Mouse (Mus musculus) mouse embryonic stem cell (cell line): ENCODE results near the gene Cyp2c29.
"Not testable (repeated sequence)": the region's sequence is repeated elsewhere in the genome, so short reads cannot be mapped to it uniquely, and the experiment has no call there.

Experiments
- in situ Hi-C, 2 experiments: fragments of 300-500 bp; cut with MboI; formaldehyde crosslinking; loops; 1 replicate in 1 of 2; 3 replicates in 1 of 2; pipeline ENCODE4 v1.14.3; 2019 to 2020; ENCODE audit warnings: low sequenced_read_pairs in 2 of 2, low pct_unique_long_range_greater_than_20kb in 1 of 2, mixed read lengths in 1 of 2; ENCODE audit not compliant: unreplicated experiment in 1 of 2

The Cyp2c29 gene

DNA sequence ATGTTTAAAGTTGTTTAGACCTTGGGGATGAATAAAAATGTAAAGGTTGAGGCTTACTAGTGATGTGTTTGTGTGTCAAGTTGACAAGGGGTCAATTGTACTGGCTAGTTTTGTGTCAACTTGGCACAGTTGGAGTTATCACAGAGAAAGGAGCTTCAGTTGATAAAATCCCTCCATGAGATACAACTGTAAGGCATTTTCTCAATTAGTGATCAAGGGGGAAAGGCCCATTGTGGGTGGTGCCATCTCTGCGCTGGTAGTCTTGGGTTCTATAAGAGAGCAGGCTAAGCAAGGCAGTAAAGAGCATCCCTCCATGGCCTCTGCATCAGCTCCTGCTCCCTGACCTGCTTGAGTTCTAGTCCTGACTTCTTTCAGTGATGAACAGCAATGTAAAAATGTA lies at the start of gene Cyp2c29:
Gene Cyp2c29, plus strand, starts transcription at position 301 of the 400 bp plus-strand sequence.
- in situ Hi-C loops, result not testable (repeated sequence)

DNA sequence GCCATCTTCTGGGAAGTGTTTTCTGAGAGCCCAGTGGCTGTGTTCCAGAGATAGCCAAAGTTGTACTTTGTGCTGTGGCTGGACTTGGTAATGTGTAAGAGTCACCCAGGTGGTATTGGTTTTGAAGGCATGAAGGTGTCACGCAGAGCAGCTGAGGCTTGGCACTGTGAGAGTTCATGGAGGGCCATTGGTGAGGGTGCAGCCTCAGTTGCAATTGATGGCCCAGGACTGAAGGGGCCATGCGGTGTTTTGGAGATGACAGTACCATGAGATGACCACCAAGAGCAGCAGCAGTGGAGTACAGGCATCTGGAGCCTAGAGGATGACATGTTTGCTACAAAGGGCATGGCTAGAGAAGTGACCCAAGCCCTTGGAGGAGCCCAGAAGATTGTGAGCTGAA lies 2.2 kb upstream of the Cyp2c29 start:
- in situ Hi-C loops, result not testable (repeated sequence)

DNA sequence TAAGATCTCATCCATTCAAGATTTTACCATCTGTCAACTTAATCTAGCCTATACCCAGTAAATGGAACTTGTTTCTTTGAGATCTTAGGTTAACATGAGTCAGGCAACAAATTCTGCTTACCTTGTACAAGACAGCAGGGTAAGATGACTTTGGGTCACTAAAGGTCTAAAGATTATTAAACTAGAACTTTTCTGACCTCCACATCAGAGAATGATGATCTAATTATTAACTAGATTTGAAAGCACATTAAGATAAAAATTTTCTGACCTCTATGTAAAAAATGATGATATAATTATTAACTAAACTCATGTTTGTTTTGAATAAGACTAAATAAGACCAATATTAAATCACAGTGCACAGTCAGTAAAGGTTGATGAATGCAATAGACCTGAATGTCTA lies 13.6 kb downstream of the Cyp2c29 start:
- in situ Hi-C loops, result no loop called here

- in situ Hi-C loops, result no loop called here
Observed at GRCm38 (mm10) chr19:39285637-39286036, 16.4 kb downstream of the Cyp2c29 start.

DNA sequence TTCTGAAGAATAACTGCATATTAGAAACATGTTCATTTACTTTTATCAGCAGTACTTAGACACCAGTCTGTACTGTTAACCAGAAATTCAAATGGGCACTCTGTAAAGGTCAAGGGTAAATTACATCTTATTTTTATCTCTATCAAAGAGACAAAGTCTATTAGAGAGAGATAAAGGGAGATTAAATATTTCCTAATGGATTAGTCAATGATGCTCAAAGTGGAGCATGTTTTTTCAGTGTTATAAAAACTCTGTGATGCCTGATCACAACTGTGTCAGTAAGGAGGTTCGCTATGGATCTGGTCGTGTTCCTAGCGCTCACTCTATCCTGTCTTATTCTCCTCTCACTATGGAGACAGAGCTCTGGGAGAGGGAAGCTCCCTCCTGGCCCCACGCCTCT lies 17.6 kb downstream of the Cyp2c29 start:
- in situ Hi-C loops, result no loop called here

GRCm38 (mm10) chr19:39288978-39289377 lies 19.8 kb downstream of the Cyp2c29 start:
- in situ Hi-C loops, result no loop called here
